Mouse (Mus musculus) neural tube, embryonic 11.5 days (tissue): ENCODE results near the gene Engase. TPM values are rescaled to one million over a fixed set of nuclear protein-coding genes. Genes with fewer than 3 reads are reported as not detected.

Experiments used
- ATAC-seq: fragments of 200-750 bp; cut with Nextera tagmentation; 2 replicates; pipeline ENCODE4 v1.8.0; 2017; ENCODE audit warnings: moderate number of reproducible peaks, mild to moderate bottlenecking, moderate TSS enrichment, moderate library complexity; ENCODE audit not compliant: insufficient read depth, low FRiP score, low TSS enrichment
- DNase-seq: peaks from one replicate; pipeline ENCODE4 v3.0.0-alpha.2; 2015; ENCODE audit warnings: low spot score
- H3K27ac ChIP-seq: fragments of 300-500 bp; sonication (generic); 2 replicates; pipeline ENCODE4 v1.5.1; 2014; ENCODE audit warnings: low read depth, mild to moderate bottlenecking, low read length
- H3K27me3 ChIP-seq: fragments of 300-500 bp; sonication (generic); 2 replicates; pipeline ENCODE4 v1.6.1; 2014; ENCODE audit warnings: mild to moderate bottlenecking, low read length, mixed read lengths; ENCODE audit not compliant: control insufficient read depth, insufficient read depth
- H3K36me3 ChIP-seq: fragments of 300-500 bp; sonication (generic); 2 replicates; pipeline ENCODE4 v1.6.1; 2014; ENCODE audit warnings: mild to moderate bottlenecking, low read length, moderate library complexity, mixed read lengths; ENCODE audit not compliant: control insufficient read depth, insufficient read depth
- H3K4me1 ChIP-seq: fragments of 300-500 bp; sonication (generic); 2 replicates; pipeline ENCODE4 v1.6.1; 2014; ENCODE audit warnings: low read length, mixed read lengths; ENCODE audit not compliant: control insufficient read depth, insufficient read depth
- H3K4me2 ChIP-seq: fragments of 300-500 bp; sonication (generic); 2 replicates; pipeline ENCODE4 v1.6.1; 2014; ENCODE audit warnings: low read depth, mild to moderate bottlenecking, moderate library complexity
- H3K4me3 ChIP-seq: fragments of 300-500 bp; sonication (generic); 2 replicates; pipeline ENCODE4 v1.5.1; 2014; ENCODE audit warnings: low read depth, low read length
- H3K9ac ChIP-seq: fragments of 300-500 bp; sonication (generic); 2 replicates; pipeline ENCODE4 v1.6.1; 2014; ENCODE audit warnings: mild to moderate bottlenecking, low read length
- H3K9me3 ChIP-seq: fragments of 300-500 bp; sonication (generic); 2 replicates; pipeline ENCODE4 v1.6.1; 2016; ENCODE audit warnings: low read length; ENCODE audit not compliant: control insufficient read depth
- WGBS: fragments of 180-500 bp; shearing (Covaris S2); extraction: QIAGEN DNeasy Blood & Tissue Kit; methylation state at CpG from one replicate; pipeline ENCODE4 v1.1.7; 2014; 5-methylcytosine and 5-hydroxymethylcytosine counted together
- polyA plus RNA-seq: library from polyadenylated mRNA; unstranded; fragments of >200 nt; fragmentation: Nextera tagmentation; extraction: Ambion mirVana; gene quantifications from 2 replicates; pipeline ENCODE4 v1.2.1, GENCODE M21; 2014

Engase gene
- polyA plus RNA-seq, 1 experiment from 2014 or later: 7.0 TPM

DNA sequence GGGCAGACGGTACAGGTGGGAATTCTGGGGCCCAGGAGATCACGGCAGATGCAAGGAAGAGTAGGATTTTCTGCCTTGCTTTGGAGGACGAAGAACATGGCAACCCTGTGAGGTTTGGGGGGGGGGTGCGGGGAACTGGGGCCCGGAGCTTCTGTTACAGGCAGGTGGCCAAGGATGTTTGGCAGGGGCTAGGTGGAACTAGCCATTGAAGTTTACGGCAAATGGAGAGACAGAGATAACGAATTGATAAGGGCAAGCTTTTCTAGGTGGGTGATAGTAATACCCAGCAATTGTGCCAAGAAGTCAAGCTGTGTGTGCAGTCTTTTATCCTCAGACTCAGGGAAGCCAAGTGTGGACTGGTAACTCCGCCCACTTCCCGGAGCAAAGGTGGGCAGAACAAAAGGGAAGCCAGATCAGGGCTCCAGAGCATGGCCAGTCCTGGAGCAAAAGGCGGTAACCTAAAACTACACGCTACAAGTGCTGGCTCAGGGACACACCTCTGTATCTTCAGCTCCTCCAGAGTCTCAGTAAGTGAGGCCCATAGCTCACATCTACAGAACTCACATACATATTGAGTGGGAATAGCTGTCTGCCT lies 9.1 kb upstream of the Engase start:
- DNase-seq (no peak), ATAC-seq (no peak)
- H3K36me3 ChIP-seq: no peaks in the 10 kb centered on the region
- H3K27me3 ChIP-seq: no peaks in the 10 kb centered on the region
- peaks cover 6% of the 10 kb centered on the region; the same call in 1 of the 2 replicates for H3K4me1 ChIP-seq
- H3K9me3 ChIP-seq: no peaks in the 10 kb centered on the region
- H3K27ac ChIP-seq: no peak overlapping the region
- no peak overlapping the region for H3K4me3 ChIP-seq
- H3K9ac ChIP-seq: no peak overlapping the region
- WGBS: 65% methylated on average over 11 of the region's 11 CpGs
- H3K4me2 ChIP-seq: no peak overlapping the region

DNA sequence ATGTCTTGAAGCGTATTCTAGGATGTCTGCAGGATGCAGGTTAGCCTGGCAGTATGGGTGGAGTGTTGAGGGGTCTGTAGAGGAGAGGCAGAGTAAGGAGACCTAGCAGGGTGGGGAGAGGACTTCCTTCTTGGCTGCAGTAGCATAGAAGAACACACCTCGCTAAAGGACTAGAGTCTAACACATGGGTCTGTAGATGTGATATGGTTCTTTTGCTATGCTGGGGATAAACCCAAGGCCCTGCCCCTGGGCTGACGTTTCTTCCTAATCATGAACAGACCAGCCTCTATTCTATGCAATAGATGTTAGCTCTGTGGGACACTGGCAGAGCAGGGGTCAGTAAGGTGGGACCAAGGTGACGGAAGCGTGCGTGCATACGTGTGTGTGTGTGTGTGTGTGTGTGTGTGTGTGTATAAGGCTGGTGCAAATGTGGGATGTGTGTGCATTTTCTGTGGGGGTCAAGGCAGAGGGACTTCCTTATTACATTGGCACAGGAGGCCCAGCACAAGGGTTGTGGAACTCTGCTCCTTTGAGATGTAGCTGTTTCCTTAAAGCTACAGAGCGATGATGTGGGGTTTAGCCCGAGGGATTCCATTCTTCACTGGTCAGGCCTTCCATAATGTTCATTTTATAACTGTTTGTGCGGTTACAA lies 7.0 kb upstream of the Engase start:
- peak overlapping the region; percentile 67; the same call in 1 of the 2 replicates for H3K27ac ChIP-seq
- H3K27me3 ChIP-seq: no peaks in the 10 kb centered on the region

DNA sequence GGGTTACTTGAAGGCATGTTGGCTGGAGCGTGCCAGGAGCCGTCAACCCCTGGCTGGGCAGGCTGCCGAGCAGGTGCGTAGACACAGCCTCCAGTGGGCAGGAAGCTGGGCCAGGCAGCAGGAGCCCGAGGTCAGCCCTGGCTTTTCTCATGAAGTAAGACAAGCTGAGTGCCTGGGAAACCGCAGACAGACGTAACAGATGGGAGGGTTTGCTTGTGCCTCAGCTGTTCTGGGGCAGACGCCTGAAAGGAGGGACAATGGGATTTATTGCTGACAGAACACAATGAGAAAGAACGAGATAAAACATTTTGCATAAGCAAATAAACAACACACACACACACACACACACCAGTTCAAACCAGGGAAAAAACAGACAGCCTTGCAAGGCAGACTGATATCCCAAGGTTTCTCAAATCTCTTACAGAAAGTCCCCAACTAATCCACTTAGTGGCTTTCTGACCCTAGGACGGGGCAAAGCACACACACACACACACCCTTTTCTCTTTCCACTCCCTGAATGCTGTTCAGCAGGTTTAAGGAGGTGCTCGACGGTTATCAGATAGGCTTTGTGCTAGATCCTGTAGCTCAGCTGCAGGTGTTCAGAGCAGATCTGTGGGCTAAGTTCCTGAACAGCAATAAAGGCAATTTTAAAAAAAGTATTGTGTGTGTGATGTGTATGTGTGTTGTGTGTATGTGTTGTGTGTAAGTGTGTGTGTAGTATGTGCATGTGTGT lies 6.2 kb upstream of the Engase start:
- DNase-seq (peak; percentile 42), ATAC-seq (peak; percentile 45; the same call in 1 of the 2 replicates)
- Histone ChIP-seq H3K9me3 (no peaks in the 10 kb centered on the region), H3K4me1 (peaks cover 6% of the 10 kb centered on the region; the same call in 1 of the 2 replicates), H3K27me3 (no peaks in the 10 kb centered on the region), H3K4me2 (no peak overlapping the region), H3K36me3 (no peaks in the 10 kb centered on the region), H3K4me3 (no peak overlapping the region), H3K9ac (no peak overlapping the region), H3K27ac (peak overlapping the region; percentile 67; the same call in 1 of the 2 replicates)
- WGBS: 32% methylated on average over 12 of the region's 12 CpGs

More for the DNA sequence above, 7.0 kb upstream of the Engase start:
- no peak overlapping the region for H3K4me2 ChIP-seq
- H3K4me1 ChIP-seq: peaks cover 6% of the 10 kb centered on the region; the same call in 1 of the 2 replicates
- no peak overlapping the region for H3K9ac ChIP-seq
- DNase-seq (no peak), ATAC-seq (no peak)
- no peaks in the 10 kb centered on the region for H3K9me3 ChIP-seq
- WGBS: 84% methylated on average over 10 of the region's 10 CpGs
- no peak overlapping the region for H3K4me3 ChIP-seq
- H3K36me3 ChIP-seq: no peaks in the 10 kb centered on the region

DNA sequence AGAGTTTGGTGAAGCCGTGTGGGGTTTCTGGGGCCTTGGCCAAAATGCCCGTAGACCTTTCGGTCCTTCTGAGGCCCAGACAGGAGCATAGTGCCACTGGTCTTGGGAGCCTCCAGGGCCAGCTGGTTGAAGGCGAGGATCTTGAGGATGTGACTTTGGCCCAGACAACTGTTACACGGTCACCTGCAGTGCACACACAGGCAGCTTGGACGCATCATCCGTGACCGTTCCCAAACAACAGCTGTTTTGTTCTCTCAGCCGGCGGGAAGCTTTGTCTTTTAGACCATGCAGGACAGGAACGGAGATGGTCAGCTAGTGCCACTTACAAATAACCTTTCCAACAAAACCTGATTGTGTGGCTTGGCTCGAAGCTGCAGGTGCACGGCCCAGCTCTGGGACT lies 5.0 kb upstream of the Engase start:
- Histone ChIP-seq H3K4me3 (no peak overlapping the region), H3K4me2 (no peak overlapping the region), H3K9ac (no peak overlapping the region), H3K9me3 (no peaks in the 10 kb centered on the region), H3K27ac (no peak overlapping the region), H3K27me3 (no peaks in the 10 kb centered on the region), H3K36me3 (no peaks in the 10 kb centered on the region), H3K4me1 (peaks cover 6% of the 10 kb centered on the region; the same call in 1 of the 2 replicates)
- 61% methylated on average over 13 of the region's 13 CpGs for WGBS
- no peak for DNase-seq
- ATAC-seq: no peak

DNA sequence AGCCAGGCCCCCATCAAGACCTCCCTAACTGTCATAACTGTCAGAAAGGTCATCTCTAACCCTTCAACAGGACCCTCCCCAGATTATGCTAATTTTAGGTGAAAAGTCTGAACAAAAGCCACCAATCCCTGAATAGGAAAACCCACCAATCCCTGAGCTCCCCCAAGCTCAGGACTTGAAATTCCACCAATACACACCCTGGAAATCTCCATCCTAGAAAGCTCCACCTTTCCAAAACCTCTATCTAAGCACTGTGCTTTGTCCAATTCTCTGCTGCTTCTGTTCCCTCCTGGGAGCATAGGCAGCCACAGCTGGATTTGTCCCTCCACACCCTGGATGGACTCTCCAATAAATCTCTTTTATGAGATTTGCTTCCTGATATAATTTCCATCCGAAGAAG lies 3.5 kb upstream of the Engase start:
- H3K4me3 ChIP-seq: no peak overlapping the region
- H3K27me3 ChIP-seq: no peaks in the 10 kb centered on the region
- peaks cover 9% of the 10 kb centered on the region; the same call in 1 of the 2 replicates for H3K4me1 ChIP-seq
- no peak overlapping the region for H3K27ac ChIP-seq
- WGBS: 95% methylated on average over 1 of the region's 1 CpGs
- no peaks in the 10 kb centered on the region for H3K9me3 ChIP-seq
- ATAC-seq: no peak
- H3K9ac ChIP-seq: no peak overlapping the region
- no peaks in the 10 kb centered on the region for H3K36me3 ChIP-seq
- H3K4me2 ChIP-seq: no peak overlapping the region
- DNase-seq: no peak

DNA sequence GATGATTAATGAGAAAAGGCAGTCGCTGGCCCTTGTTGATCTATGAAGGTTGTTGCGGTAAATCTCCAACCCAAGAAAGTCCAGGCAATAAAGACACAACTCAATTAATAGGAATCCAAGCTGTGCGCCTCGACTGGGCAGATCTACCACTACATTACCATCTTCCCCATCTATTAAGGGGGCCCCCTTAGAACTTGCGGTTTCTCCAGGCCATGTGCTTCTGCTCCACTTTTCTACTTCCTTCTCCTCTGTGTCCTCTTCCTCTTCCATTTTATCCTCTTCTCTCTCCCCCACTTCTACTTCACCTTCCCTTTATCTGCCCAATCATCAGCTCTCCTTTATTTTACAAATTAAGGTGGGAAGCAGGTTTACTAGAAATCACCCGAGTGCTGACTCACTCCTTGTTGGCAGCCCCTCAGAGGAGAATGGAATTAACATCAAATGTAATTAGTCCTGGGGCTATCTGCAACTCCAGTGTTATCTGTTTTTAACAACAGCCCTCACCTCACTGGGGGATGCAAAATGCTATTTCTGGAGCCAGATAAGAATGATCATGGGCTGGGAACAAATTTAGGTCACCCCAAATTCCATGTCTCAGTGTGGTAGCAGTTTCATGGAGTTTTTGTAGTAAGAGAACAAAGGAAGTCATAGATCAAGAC lies 2.7 kb upstream of the Engase start:
- Histone ChIP-seq H3K27me3 (no peaks in the 10 kb centered on the region), H3K9me3 (no peaks in the 10 kb centered on the region), H3K9ac (no peak overlapping the region), H3K36me3 (no peaks in the 10 kb centered on the region), H3K4me2 (no peak overlapping the region), H3K4me1 (peaks cover 9% of the 10 kb centered on the region; the same call in 1 of the 2 replicates), H3K27ac (no peak overlapping the region), H3K4me3 (no peak overlapping the region)
- ATAC-seq: no peak
- 76% methylated on average over 6 of the region's 6 CpGs for WGBS
- no peak for DNase-seq

DNA sequence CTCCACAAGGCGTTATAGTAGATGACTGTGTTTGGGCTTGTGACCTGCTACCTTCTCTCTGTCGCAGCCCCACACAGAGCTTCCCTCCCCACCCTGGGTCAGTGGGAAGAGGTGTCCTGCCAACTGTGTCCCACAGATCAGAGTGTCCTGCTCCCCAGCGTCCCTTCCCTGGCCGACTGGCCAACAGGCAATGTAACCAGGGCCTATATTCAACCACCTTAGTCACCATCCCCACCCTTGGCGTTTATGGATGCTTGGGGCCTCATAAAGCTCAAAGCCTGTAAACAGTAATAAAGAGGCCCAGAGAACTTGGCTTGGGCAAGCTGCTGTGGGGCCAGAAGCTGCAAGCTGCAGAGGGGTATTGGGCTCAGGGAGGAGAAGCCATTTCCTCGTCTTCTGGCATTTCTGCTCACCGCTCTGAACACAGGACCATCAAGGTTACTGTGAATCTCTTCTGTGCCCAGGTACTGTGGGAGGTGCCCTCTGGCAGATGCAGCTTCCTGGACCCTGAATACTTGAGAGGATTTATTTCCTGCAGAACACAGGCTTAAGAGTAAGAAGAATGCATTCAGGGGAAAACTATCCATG lies 1.0 kb upstream of the Engase start:
- no peaks in the 10 kb centered on the region for H3K9me3 ChIP-seq
- 54% methylated on average over 7 of the region's 7 CpGs for WGBS
- no peak overlapping the region for H3K27ac ChIP-seq
- no peak overlapping the region for H3K4me2 ChIP-seq
- H3K4me1 ChIP-seq: 0 out of 2 replicates have a peak, but pooled peaks cover 3% of the 10 kb centered on the region
- H3K36me3 ChIP-seq: no peaks in the 10 kb centered on the region
- no peak overlapping the region for H3K4me3 ChIP-seq
- no peak for DNase-seq
- H3K9ac ChIP-seq: no peak overlapping the region
- H3K27me3 ChIP-seq: no peaks in the 10 kb centered on the region
- ATAC-seq: no peak

DNA sequence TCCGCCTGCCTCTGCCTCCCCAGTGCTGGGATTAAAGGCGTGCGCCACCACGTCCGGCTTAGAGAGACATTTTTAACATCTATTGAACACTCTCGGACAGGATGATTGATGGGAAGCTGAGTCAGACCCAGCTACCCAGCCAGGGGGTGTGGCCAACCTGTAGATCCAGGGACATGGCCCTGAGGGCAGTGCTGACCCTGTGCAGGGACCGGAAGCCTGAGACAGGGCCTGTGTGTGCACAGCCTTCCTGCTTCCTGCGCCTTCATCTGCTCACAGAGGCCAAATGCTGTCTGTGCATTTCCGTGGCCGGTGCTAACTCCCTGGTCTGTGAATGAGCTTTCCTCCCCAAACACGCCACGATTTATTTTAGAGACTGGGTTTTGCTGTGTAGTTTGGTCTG lies 3.1 kb downstream of the Engase start:
- Histone ChIP-seq H3K4me1 (0 out of 2 replicates have a peak, but pooled peaks cover 3% of the 10 kb centered on the region), H3K4me3 (no peak overlapping the region), H3K9me3 (no peaks in the 10 kb centered on the region), H3K4me2 (no peak overlapping the region), H3K27me3 (no peaks in the 10 kb centered on the region), H3K9ac (no peak overlapping the region), H3K27ac (no peak overlapping the region), H3K36me3 (no peaks in the 10 kb centered on the region)
- DNase-seq (no peak), ATAC-seq (no peak)
- WGBS: 82% methylated on average over 11 of the region's 12 CpGs
